Mouse (Mus musculus) layer of hippocampus, postnatal 10 days (tissue): ENCODE measurements around the gene Topors. TPM values are rescaled to one million over a fixed set of nuclear protein-coding genes. Genes with fewer than 3 reads are reported as not detected.

Experiments
- DNase-seq, 2 experiments: peaks; one replicate each; pipeline ENCODE4 v3.0.0; 2021; ENCODE audit warnings: low spot score in 2 of 2
- total RNA-seq, 2 experiments: library from RNA; stranded (reverse); gene quantifications; 2 replicates each; pipeline ENCODE4 v1.2.3; 2021

Gene Topors
- total RNA-seq, 2 experiments from 2014 or later, result 17.5 to 20.1 TPM

DNA sequence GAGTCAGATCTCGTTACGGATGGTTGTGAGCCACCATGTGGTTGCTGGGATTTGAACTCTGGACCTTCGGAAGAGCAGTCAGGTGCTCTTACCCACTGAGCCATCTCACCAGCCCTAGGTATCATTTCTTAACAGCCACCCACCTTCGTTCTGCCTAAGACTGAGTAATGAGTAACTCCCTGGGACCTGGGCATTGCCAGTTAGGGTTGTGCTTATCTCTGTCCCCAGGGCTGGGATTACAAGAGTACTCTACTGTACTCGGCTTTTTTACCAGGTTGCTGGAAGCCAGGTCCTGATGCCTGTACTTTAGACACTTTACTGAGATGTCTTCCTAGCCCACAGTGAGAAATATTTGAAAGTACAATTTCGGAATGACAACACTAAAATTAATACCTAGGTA, 57.5 kb downstream of the Topors start:
- DNase-seq, result no peak

Other genes with a start within 250 kb of the Topors start
- gene Aco1, start 126.8 kb downstream of the Topors start, total RNA-seq, result 10 to 100 TPM; 47.6 to 48.1 TPM
- 1 to 10 TPM; 4.4 to 5.3 TPM for gene Ddx58, start 30.0 kb downstream of the Topors start, total RNA-seq
- gene Smim27, start 271 bp downstream of the Topors start, total RNA-seq, result 10 to 100 TPM; 11.5 to 12.8 TPM
- 100 to 1,000 TPM; 229 TPM for gene Ndufb6, start 9.6 kb upstream of the Topors start, total RNA-seq
- gene Tmem215, start 202.3 kb upstream of the Topors start, total RNA-seq, result 1 to 10 TPM; 7.7 to 7.9 TPM